Mouse (Mus musculus) telencephalon, adult 2 months (tissue): ENCODE data around the gene Rbpjl.

Source experiments
- DNase-seq: peaks from one replicate; pipeline ENCODE4 v3.0.0-alpha.2; 2011; ENCODE audit warnings: low read depth, low spot score

The Rbpjl gene

GRCm38 (mm10) chr2:164445399-164446085, 42.6 kb downstream of the Rbpjl start:
- no peak for DNase-seq

GRCm38 (mm10) chr2:164446086-164446469, 43.1 kb downstream of the Rbpjl start:
- no peak for DNase-seq

GRCm38 (mm10) chr2:164448140-164448539, 45.2 kb downstream of the Rbpjl start:
- no peak for DNase-seq

- no peak for DNase-seq
Observed at GRCm38 (mm10) chr2:164448921-164449320, 46.0 kb downstream of the Rbpjl start.

- no peak for DNase-seq
Observed at GRCm38 (mm10) chr2:164449341-164450042, 46.6 kb downstream of the Rbpjl start.

- no peak for DNase-seq
Observed at GRCm38 (mm10) chr2:164452000-164452676, 49.2 kb downstream of the Rbpjl start.

- no peak for DNase-seq
Observed at GRCm38 (mm10) chr2:164453047-164453757, 50.3 kb downstream of the Rbpjl start.

- no peak for DNase-seq
Observed at GRCm38 (mm10) chr2:164453887-164454500, 51.1 kb downstream of the Rbpjl start.

- peak; percentile 83 for DNase-seq
Observed at GRCm38 (mm10) chr2:164454846-164455245, 51.9 kb downstream of the Rbpjl start.

- DNase-seq = no peak
Observed at GRCm38 (mm10) chr2:164455421-164456190, 52.7 kb downstream of the Rbpjl start.

- DNase-seq = no peak
Observed at GRCm38 (mm10) chr2:164456413-164456812, 53.5 kb downstream of the Rbpjl start.

- peak; percentile 58 for DNase-seq
Observed at GRCm38 (mm10) chr2:164456864-164457300, 53.9 kb downstream of the Rbpjl start, which contains the start of gene Sys1. TSS of gene Sys1 (plus strand) at chr2:164456964.

GRCm38 (mm10) chr2:164457942-164458341, 55.0 kb downstream of the Rbpjl start:
- no peak for DNase-seq

GRCm38 (mm10) chr2:164458535-164458934, 55.6 kb downstream of the Rbpjl start:
- no peak for DNase-seq

- peak; percentile 99 for DNase-seq
Observed at GRCm38 (mm10) chr2:164460745-164461551, 58.0 kb downstream of the Rbpjl start, which contains the start of gene Gm20458. TSS of gene Gm20458 (plus strand) at chr2:164460967.
